Mouse (Mus musculus): ENCODE data around the gene Zfp428.
"Not testable (repeated sequence)": the region's sequence is repeated elsewhere in the genome, so short reads cannot be mapped to it uniquely, and the experiment has no call there.

DNA sequence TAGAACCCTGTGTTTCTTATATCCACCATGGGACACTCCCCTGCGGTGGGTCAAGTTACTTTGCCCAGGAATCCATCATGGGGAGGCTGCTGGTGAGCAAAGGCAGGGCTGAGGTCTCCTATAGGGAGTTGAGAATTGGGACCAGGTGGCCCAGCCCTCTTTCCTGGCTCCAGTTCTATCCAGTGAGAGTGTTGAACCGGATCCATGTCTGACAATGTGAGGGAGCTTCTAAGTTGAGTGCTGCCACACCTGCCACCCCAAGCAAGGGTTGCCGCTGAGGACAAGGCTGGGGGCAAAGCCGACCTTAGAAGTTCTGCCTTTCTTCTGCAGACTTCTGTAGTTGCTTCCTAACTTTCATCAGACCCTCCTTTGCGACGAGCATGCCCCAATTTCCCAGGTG is 23.5 kb upstream of the Zfp428 start:
- not testable (repeated sequence) for TF ChIP-seq CTCF (IDR thresholded peaks at IDR 0.05; ENCODE audit: extremely low read depth, insufficient read length, insufficient replicate concordance, low read depth, low read length); POLR2A (IDR thresholded peaks at IDR 0.05; ENCODE audit: low read depth, low read length)
